Mouse (Mus musculus) neural tube, embryonic 11.5 days (tissue): ENCODE data around the gene Kcnk3. TPM values are rescaled to one million over a fixed set of nuclear protein-coding genes. Genes with fewer than 3 reads are reported as not detected.

ENCODE experiments used
- ATAC-seq: fragments of 200-750 bp; cut with Nextera tagmentation; 2 replicates; pipeline ENCODE4 v1.8.0; 2017; ENCODE audit warnings: moderate number of reproducible peaks, mild to moderate bottlenecking, moderate TSS enrichment, moderate library complexity; ENCODE audit not compliant: insufficient read depth, low FRiP score, low TSS enrichment
- DNase-seq: peaks from one replicate; pipeline ENCODE4 v3.0.0-alpha.2; 2015; ENCODE audit warnings: low spot score
- H3K27ac ChIP-seq: fragments of 300-500 bp; sonication (generic); 2 replicates; pipeline ENCODE4 v1.5.1; 2014; ENCODE audit warnings: low read depth, mild to moderate bottlenecking, low read length
- H3K27me3 ChIP-seq: fragments of 300-500 bp; sonication (generic); 2 replicates; pipeline ENCODE4 v1.6.1; 2014; ENCODE audit warnings: mild to moderate bottlenecking, low read length, mixed read lengths; ENCODE audit not compliant: control insufficient read depth, insufficient read depth
- H3K36me3 ChIP-seq: fragments of 300-500 bp; sonication (generic); 2 replicates; pipeline ENCODE4 v1.6.1; 2014; ENCODE audit warnings: mild to moderate bottlenecking, low read length, moderate library complexity, mixed read lengths; ENCODE audit not compliant: control insufficient read depth, insufficient read depth
- H3K4me1 ChIP-seq: fragments of 300-500 bp; sonication (generic); 2 replicates; pipeline ENCODE4 v1.6.1; 2014; ENCODE audit warnings: low read length, mixed read lengths; ENCODE audit not compliant: control insufficient read depth, insufficient read depth
- H3K4me2 ChIP-seq: fragments of 300-500 bp; sonication (generic); 2 replicates; pipeline ENCODE4 v1.6.1; 2014; ENCODE audit warnings: low read depth, mild to moderate bottlenecking, moderate library complexity
- H3K4me3 ChIP-seq: fragments of 300-500 bp; sonication (generic); 2 replicates; pipeline ENCODE4 v1.5.1; 2014; ENCODE audit warnings: low read depth, low read length
- H3K9ac ChIP-seq: fragments of 300-500 bp; sonication (generic); 2 replicates; pipeline ENCODE4 v1.6.1; 2014; ENCODE audit warnings: mild to moderate bottlenecking, low read length
- H3K9me3 ChIP-seq: fragments of 300-500 bp; sonication (generic); 2 replicates; pipeline ENCODE4 v1.6.1; 2016; ENCODE audit warnings: low read length; ENCODE audit not compliant: control insufficient read depth
- WGBS: fragments of 180-500 bp; shearing (Covaris S2); extraction: QIAGEN DNeasy Blood & Tissue Kit; methylation state at CpG from one replicate; pipeline ENCODE4 v1.1.7; 2014; 5-methylcytosine and 5-hydroxymethylcytosine counted together
- polyA plus RNA-seq: library from polyadenylated mRNA; unstranded; fragments of >200 nt; fragmentation: Nextera tagmentation; extraction: Ambion mirVana; gene quantifications from 2 replicates; pipeline ENCODE4 v1.2.1, GENCODE M21; 2014

Kcnk3 gene
- polyA plus RNA-seq, 1 experiment from 2014 or later, result 0.92 TPM

DNA sequence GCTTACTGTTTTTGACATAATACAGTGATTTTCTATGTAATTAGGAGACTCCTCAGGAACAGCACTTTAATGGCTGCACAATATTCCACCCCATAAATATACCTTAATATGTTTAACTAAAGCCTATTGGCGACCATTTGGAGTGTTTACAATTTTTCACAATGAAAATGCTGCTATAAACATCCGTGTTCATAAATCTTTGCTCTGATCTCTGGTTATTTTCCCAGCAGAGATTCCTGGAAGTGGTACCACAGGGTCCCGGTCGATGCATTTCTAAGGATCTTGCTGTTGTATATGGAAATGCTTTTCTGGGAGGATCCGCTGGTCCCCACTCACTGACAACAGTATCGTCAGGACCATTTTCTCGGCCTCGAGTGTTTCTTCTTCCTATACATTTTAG lies 25.3 kb downstream of the Kcnk3 start:
- Histone ChIP-seq H3K4me3 (no peak overlapping the region), H3K27ac (no peak overlapping the region), H3K27me3 (no peaks in the 10 kb centered on the region), H3K9ac (no peak overlapping the region), H3K36me3 (no peaks in the 10 kb centered on the region), H3K4me1 (no peaks in the 10 kb centered on the region), H3K9me3 (no peaks in the 10 kb centered on the region), H3K4me2 (no peak overlapping the region)
- ATAC-seq (no peak), DNase-seq (no peak)
- WGBS, result 86% methylated on average over 8 of the region's 8 CpGs

GRCm38 (mm10) chr5:30614221-30614620 lies 26.3 kb downstream of the Kcnk3 start:
- H3K4me3 ChIP-seq, result no peak overlapping the region
- H3K4me2 ChIP-seq, result no peak overlapping the region
- H3K4me1 ChIP-seq, result no peaks in the 10 kb centered on the region
- WGBS, result 50% methylated on average over 1 of the region's 1 CpGs
- DNase-seq, result no peak
- H3K27me3 ChIP-seq, result no peaks in the 10 kb centered on the region
- no peak overlapping the region for H3K27ac ChIP-seq
- no peaks in the 10 kb centered on the region for H3K9me3 ChIP-seq
- no peak overlapping the region for H3K9ac ChIP-seq
- H3K36me3 ChIP-seq, result no peaks in the 10 kb centered on the region
- no peak for ATAC-seq

DNA sequence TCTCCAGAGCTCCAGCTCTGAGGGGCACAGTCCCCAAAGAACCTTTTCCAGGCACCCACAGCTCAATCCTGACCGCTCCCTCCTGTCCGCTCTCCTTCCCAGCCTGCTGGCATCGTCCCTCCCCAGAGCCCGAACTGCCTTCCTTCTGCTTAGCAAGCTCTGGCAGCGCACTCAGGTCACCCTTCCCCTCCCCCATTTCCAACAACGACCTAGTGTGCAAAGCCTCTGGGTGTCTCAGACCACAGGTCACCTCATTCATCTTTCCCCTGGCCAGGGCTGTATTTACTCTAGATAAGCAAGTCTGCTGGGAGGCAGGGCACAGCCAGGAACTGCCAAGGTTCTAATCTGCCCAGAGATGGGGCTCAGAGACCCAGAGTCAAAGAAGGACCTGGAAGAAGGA lies 27.4 kb downstream of the Kcnk3 start:
- H3K36me3 ChIP-seq, result no peaks in the 10 kb centered on the region
- H3K4me3 ChIP-seq, result no peak overlapping the region
- WGBS, result 58% methylated on average over 6 of the region's 6 CpGs
- H3K27ac ChIP-seq, result no peak overlapping the region
- no peaks in the 10 kb centered on the region for H3K4me1 ChIP-seq
- ATAC-seq (no peak), DNase-seq (no peak)
- H3K9me3 ChIP-seq, result no peaks in the 10 kb centered on the region
- H3K9ac ChIP-seq, result no peak overlapping the region
- no peaks in the 10 kb centered on the region for H3K27me3 ChIP-seq
- no peak overlapping the region for H3K4me2 ChIP-seq

- Histone ChIP-seq H3K9ac (no peak overlapping the region), H3K4me1 (no peaks in the 10 kb centered on the region), H3K4me2 (no peak overlapping the region), H3K27me3 (no peaks in the 10 kb centered on the region), H3K9me3 (no peaks in the 10 kb centered on the region), H3K27ac (no peak overlapping the region), H3K36me3 (no peaks in the 10 kb centered on the region), H3K4me3 (no peak overlapping the region)
- WGBS, result 83% methylated on average over 4 of the region's 4 CpGs
- ATAC-seq, result no peak
- no peak for DNase-seq
Measured at GRCm38 (mm10) chr5:30615819-30616218, 27.8 kb downstream of the Kcnk3 start.

GRCm38 (mm10) chr5:30616644-30617043 lies 28.7 kb downstream of the Kcnk3 start:
- no peaks in the 10 kb centered on the region for H3K4me1 ChIP-seq
- no peak overlapping the region for H3K4me2 ChIP-seq
- peaks cover 7% of the 10 kb centered on the region for H3K27me3 ChIP-seq
- no peak overlapping the region for H3K27ac ChIP-seq
- ATAC-seq (no peak), DNase-seq (no peak)
- no peaks in the 10 kb centered on the region for H3K9me3 ChIP-seq
- no peaks in the 10 kb centered on the region for H3K36me3 ChIP-seq
- no peak overlapping the region for H3K9ac ChIP-seq
- H3K4me3 ChIP-seq, result no peak overlapping the region
- WGBS, result 20% methylated on average over 3 of the region's 3 CpGs

- WGBS, result 32% methylated on average over 3 of the region's 3 CpGs
- no peaks in the 10 kb centered on the region for H3K9me3 ChIP-seq
- H3K9ac ChIP-seq, result no peak overlapping the region
- H3K36me3 ChIP-seq, result no peaks in the 10 kb centered on the region
- H3K27ac ChIP-seq, result no peak overlapping the region
- no peak for ATAC-seq
- no peak for DNase-seq
- H3K4me2 ChIP-seq, result no peak overlapping the region
- H3K4me1 ChIP-seq, result peaks cover 3% of the 10 kb centered on the region; the same call in 1 of the 2 replicates
- H3K27me3 ChIP-seq, result peaks cover 11% of the 10 kb centered on the region
- no peak overlapping the region for H3K4me3 ChIP-seq
Measured at GRCm38 (mm10) chr5:30617357-30617756, 29.4 kb downstream of the Kcnk3 start.

DNA sequence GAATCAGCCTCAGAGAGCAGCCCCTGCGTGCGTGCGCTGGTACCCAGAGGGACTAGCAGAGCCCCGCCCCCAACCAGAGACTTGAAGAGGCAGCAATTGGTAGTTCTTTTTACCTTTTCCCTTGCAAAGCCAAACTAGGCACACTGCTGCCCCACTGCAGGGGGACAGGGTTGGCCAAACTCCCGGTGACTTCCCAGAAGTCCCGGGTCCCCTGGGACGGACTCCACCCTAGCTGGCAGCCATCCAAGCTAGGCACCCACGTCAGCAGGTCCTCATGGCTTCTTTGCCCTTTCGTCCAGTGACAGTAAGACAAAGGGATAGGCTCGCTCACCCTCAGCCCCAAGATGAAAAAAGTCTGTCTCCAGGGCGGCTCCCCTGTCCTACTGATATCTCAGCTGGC lies 29.9 kb downstream of the Kcnk3 start:
- H3K27ac ChIP-seq, result no peak overlapping the region
- H3K36me3 ChIP-seq, result no peaks in the 10 kb centered on the region
- no peaks in the 10 kb centered on the region for H3K9me3 ChIP-seq
- no peak overlapping the region for H3K4me3 ChIP-seq
- DNase-seq (no peak), ATAC-seq (no peak)
- whole genome bisulfite sequencing, result 42% methylated on average over 11 of the region's 11 CpGs
- no peak overlapping the region for H3K4me2 ChIP-seq
- H3K4me1 ChIP-seq, result peaks cover 3% of the 10 kb centered on the region; the same call in 1 of the 2 replicates
- H3K9ac ChIP-seq, result no peak overlapping the region
- peaks cover 16% of the 10 kb centered on the region for H3K27me3 ChIP-seq

GRCm38 (mm10) chr5:30618376-30619003 lies 30.5 kb downstream of the Kcnk3 start:
- ATAC-seq, result no peak
- Histone ChIP-seq H3K9ac (no peak overlapping the region), H3K27me3 (peaks cover 17% of the 10 kb centered on the region), H3K4me2 (no peak overlapping the region), H3K4me3 (no peak overlapping the region), H3K9me3 (no peaks in the 10 kb centered on the region), H3K4me1 (peaks cover 3% of the 10 kb centered on the region; the same call in 1 of the 2 replicates), H3K27ac (no peak overlapping the region), H3K36me3 (no peaks in the 10 kb centered on the region)
- 79% methylated on average over 8 of the region's 8 CpGs for WGBS
- DNase-seq, result no peak

GRCm38 (mm10) chr5:30619211-30619610 lies 31.2 kb downstream of the Kcnk3 start:
- Histone ChIP-seq H3K4me2 (no peak overlapping the region), H3K4me3 (no peak overlapping the region), H3K4me1 (peaks cover 3% of the 10 kb centered on the region; the same call in 1 of the 2 replicates), H3K36me3 (no peaks in the 10 kb centered on the region), H3K9me3 (no peaks in the 10 kb centered on the region), H3K27me3 (peaks cover 17% of the 10 kb centered on the region), H3K27ac (no peak overlapping the region), H3K9ac (no peak overlapping the region)
- 68% methylated on average over 2 of the region's 2 CpGs for WGBS
- DNase-seq (no peak), ATAC-seq (no peak)
